Mouse (Mus musculus): ENCODE results near the gene Cldn15.
"Not testable (repeated sequence)": the region's sequence is repeated elsewhere in the genome, so short reads cannot be mapped to it uniquely, and the experiment has no call there.

Gene Cldn15

DNA sequence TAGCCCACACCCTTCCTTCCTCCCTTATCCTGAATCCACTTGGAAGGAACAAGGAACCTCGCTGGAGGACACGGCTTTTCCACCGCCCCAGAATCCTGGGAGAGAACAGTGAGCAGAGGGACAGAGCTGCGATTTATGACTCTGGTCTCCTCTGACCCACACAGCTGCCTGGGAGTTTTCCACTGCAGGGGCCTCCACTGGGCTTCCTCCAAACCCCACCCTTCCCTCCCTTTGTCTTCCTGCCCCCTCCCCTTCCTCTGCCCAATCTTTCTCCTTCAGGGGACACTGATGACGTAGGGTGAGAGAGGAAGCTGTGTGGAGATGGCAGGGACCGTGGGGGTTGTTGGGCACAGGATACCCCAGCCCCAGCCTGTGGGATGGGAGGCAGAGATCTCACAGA, at the start of gene Cldn15:
TSS of gene Cldn15 (plus strand) at position 286 of the 400 bp plus-strand sequence.
- DNase-seq: no peak

DNA sequence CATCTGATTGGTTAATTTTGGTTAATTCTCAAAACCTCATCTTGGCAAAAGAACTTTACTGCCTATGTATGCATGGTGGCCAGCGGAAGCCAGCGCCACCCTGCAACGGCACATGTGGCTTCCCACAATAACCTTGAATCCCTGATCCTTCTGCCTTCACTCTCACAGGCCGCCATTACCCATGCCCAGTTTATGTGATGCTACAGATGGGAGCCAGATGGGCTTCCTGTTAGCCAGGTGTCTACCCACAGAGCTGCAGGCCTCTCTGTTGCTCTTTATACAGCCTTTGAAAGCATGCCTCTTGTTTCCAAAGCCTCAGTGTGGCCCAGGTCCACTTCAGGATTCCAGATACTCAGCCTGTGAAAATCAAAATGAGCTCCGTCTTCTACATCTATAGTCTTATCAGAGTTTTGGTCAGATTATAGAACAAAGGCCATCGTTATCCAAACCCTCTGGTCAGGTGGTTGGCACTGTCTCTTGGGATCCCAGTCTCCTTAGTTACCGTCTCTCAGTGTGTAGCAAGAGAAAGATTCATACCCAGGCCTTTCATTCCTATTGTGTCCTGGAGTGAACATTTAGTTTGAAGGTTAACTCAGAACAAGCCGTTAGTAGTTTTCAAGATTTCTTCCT, 48.7 kb upstream of the Cldn15 start:
- no peak for DNase-seq

DNA sequence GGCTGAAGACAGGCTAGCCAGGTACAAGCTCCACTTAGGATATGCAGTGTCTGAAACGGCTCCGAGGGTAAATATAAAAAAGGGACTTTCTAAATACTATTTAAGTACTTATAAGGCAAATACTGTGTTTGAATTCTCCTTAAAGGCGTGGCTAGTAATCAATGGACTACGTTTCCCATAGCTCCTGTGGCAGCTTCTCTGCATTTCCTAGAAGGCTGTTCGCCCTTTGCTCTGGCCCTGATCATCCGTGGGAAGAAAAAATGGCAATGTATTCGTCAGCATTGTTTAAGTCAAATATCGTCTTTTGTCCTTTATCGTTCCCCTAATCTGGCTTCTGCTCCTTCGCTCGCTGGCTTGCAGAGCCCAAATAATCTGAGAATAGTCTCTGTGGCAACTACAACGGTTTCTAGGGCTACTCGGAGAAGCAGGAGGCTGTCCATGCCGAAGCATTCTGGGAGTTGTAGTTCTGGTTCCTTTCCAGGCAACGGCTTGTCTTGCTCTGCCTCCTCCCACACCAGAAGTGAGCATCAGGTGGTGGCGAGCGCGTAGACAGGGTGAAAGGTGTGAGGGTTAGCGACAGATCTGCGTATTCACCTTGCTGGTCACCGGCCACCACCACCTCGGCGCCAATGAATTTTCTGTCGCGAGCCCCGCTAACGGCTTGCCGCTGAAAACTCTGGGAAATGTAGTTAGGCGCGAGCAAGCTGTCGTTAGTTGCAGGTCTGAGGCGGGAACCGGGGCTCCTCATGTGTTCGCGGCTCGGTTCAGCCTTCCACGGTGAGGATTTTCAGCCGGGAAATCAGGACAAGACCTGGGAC, 47.6 kb upstream of the Cldn15 start:
- DNase-seq: peak; percentile 81

DNA sequence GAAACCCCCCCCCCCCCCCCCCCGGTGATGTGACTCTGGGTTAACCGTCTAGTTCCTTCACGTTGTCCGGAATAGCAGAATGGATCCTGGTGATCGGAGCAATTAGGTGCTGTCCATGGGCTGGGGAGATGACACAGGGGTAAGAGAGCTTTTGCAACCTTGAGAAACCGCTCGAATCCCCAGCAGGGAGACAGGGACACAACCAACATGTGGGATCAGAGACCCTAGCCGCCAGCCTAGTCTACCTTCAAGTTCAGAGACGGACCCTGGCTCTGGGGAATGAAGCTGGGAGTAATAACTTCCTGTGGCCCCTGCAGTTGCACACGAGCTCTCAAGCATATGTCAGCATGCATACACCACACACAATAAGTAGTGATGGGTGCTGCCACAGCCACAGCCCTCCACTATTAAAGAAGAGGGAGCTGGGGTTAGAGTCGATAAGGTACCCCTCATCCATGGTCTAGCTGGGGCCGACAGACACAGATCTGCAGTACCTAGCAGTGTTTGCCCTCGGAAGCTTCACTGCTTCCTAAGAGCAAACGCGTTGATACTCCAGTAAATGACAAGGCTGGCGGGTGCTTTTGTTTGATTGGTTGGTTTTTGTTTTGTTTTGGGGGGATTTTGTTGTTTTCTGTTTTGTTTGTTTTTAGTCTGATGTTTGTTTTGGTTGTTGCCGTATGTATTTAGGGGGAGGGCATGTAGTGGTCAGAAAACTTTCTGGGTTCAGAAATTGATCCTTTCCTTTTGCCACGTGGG, 46.7 kb upstream of the Cldn15 start:
- peak; percentile 45 for DNase-seq

DNA sequence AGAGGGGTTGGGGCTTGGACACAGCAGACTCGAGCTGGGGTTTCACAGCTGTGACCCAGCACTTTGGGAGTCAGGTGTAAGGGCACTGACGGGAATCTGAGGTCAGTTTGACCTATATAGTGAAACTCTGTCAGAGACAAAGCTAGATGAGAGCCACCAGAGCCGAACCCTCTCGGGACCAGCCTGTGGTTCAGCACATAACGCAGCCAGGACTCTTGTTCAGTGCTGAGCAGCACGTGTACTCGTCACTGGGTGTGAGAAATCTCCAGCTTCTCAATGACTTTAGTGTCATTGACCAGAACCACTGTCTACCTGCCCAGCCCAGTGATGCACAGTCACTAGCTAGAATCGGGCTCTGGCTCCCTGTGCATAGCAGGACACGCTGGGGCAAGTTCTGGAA, 43.6 kb upstream of the Cldn15 start:
- no peak for DNase-seq

DNA sequence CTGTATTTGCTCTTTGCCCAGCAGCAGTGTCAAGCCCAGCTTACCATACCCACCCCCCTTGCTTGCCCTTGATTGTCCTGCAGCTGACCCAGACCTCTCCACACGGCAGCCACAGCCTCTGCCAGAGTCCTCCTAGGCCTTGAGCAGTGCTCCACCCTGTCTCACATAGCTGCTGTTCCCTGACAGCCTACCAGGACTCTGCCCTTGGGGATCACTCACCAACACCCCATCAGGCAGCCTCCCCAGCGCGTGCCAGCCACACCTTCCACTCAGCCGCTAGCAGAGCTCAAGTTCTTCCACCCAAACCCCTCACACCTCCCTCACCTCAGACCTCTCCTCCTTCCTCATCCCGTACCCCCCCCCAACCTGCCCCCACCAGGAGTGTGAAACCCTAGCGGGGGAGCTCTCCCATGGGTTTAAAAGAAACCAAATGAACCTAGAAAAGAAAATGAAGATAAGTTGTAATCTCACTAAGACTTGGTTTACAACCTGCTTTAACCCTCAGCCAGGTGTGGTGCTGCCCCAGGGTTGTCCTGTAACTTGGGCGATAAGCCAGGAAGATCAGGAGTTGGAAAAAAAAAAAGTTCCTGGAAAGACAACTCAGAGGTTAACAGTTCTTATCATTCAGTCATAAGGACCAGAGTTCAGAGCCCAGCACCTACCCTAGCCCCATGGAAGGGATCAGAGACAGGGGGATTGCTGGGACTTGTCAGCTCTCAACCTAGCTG, 42.5 kb upstream of the Cldn15 start:
- no peak for DNase-seq

DNA sequence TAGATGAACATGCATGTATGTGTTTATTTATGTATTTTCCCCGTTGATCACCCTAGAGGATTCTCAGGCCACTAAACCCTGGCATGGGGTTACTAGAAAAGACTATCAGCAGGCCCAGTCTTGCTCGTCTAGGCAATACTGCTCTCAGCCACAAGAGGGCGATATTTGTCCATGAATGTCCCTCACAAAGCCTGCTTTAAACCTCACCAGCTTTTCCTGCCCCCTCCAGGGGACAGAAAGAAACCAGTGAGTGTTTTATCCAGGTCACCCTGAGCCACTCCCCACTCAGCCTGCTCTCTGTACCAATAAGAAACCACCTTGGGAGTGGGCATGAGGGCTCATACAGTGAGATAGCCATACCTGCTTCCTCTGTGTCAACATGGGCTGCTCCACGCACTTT, 37.3 kb upstream of the Cldn15 start:
- DNase-seq: peak; percentile 66

DNA sequence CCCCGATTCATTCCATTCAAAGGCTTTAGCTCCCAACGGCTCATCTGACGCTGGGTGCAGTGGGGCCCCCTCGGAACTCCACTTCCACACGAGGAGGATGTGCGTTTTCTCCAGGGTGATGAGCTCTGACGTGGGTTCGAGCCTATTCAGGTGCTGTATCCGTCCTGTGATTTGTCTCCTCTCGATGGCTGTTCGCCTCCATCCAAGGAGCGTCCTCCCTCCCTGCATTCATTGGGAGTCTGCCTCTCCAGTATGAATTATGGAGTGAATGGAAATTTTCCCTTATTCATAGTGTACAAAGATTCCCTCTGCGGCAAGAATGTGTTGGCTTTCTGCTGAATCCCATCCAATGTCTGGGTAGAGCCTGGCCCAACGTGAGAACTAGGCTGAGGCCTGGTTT, 34.5 kb upstream of the Cldn15 start:
- no peak for DNase-seq

DNA sequence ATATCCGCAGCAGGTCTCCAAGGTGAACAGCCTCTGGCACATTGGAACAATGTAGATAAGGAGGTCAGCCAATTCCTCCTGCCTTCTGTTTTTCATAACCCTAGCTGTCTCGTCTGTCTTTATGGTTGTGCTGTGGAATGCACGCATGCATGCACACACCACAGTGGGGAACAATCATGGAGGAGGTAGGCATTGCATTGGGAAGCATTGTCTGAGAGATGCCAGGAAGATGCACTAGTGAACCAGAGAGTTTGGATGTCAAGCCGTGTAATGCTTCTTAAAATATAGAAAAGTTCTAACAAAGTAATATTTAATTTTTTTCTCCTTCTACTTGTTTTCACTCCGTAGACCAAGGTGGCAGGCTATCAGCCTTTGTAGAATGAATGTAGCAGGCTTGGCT, 33.5 kb upstream of the Cldn15 start:
- DNase-seq: no peak

DNA sequence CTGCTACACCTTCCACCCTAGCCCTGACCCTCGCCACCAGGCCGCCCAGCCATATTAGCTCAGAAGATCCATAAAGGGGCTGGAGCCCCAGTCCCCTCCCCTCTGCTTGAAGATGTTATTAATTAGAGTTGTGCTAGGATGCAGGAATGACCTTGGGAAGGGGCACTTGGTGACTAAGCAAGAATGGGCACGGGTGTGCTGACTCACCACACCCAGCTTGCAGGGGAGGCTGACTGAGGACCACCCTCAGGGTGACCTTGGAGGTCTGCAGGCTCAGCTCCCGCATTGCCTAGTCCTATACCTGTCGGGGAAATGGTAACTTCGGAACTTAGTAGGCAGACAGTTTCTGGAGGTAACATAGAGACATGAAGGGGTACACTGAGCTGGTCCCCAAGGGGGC, 32.5 kb upstream of the Cldn15 start:
- no peak for DNase-seq

DNA sequence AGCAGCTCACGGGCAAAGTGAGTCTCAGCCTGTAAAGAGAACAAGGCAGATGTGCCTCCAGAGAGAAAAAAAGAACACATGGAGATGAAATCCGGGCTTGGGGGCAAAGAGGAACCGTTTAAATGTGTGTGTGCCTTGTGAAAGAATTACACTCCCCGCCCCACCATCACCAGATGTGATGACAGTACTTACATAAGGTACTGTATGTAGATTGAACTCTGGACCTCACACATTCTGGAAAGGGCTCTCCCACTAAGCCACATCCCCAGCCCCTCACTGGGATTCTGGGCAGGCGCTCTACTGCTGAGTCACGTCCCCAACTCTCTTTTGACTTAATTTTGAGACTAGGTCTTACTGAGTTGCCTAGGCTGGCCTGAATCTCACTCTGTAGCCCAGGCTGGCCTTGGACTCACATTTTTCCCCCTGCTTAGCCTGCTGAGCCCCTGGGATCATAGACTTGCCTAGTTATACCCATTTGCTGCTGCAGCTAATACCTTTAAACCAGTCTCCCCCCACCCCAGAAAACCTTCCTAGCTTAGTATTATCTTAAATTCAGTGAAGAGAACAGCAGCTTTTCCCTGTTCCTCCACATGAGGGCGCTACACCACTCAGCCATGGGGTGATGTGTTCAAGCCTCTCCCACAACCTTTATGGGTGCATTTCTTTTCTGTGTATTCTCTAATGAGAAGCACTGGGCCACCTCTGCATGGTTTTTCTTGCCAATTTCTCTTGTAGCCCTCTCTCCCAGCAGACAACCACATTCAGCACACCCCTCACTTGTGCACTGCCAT, 30.3 kb upstream of the Cldn15 start:
- no peak for DNase-seq

DNA sequence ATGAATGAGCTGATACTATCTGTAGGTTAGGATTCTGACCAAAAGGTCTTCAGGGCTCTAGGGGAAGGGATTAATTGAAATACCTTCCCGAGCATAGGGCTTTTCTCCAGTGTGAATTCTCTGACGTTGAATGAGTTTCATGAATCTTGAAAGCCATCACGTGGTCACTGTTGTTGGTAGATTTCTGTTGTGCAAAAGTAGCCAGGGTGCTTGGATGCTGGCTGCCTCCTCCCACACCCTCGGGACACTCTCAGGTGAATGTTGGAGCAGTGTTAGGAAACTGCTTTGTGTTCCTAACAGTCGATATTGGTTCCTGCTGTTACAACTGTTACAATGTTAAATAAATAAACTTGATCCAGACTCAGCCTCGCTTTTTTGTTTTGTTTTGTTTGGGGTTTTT, 29.7 kb upstream of the Cldn15 start:
- DNase-seq: no peak

DNA sequence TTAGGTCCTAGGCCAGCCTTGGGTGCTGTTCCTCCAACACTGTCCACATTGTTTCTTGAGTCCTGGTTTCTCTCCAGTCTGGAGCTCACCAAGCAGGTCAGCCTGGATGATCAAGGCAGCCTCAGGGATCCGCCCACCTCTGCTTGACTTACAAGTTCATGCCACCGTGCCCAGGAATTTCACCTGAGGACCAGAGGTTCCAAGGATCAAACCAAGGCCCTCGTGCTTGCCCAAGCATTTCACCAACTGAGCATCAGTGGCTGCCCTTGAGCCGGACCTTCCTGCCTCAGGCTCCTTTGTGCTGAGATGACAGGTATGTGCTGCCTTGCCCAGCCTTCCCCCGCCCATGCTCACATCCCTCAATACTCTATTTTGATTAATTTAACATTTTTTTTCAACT, 28.8 kb upstream of the Cldn15 start:
- no peak for DNase-seq

DNA sequence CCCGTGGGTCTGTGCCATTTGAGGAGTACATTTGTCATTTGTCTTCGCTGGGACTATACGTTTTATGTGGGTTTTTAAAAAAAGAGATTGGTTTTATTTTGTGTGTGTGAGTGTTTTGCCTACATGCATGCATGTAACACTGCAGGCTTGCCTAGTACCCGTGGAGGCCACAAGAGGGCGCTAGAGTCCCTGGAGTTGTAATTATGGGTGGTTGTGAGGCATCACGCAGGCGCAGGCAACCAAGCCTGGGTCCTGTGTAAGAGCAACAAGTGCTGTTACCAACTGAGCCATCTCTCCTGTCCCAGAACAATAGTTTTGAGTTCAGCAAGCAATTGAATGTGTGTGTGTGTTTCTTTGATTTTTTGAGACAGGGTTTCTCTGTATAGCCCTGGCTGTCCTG, 27.1 kb upstream of the Cldn15 start:
- DNase-seq: no peak

DNA sequence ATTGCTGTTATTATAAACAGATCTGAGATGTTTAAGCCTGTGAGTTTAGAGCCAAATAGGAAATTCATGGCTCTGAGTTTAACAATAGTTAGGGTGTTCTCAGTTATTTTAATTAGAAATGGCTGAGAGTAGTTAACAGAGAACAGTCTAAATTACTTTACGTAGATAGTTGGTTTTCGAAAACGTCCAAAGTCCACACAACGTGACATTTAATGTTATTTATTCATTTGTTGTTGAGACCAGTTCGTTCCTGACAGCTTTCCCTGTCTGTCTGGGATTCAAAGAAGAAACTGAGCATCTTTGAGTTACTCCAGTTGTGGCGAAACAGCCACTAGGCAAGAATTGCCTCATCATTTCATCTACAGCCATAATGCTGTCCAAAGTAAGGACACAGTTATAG, 26.4 kb upstream of the Cldn15 start:
- not testable (repeated sequence) for DNase-seq

DNA sequence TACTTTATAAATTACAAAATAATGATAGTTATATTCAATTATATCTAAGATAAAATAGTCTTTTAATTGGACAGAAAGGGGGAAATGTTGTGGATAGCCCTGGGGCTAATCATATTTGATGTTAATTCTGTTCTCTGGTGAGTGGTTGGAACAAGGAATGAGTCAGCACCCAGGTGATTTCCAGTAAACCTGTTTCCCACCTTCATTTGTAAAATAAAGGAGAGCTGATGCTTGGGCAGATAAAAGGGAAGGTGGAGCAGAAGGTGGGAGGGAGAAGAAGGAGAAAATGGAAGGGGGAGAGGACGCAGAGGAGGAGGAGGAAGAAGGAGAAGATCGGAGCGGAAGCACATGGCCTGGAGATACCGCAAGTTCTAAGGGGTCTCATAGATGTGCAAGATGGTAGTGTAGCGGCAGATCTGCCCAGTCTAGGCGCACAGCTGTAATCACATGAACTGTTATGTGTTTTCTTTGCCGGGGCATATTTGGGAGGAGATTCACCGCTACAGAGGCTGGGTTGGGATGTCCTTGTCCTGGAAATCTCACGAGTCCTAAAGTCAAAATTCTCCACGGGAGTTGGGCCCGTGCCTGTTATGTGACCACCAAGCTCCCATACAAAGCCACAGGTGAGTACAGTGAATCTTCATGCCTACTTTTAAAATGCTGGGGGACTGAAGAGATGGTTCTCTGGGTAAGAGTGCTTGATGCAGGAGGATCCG, 25.4 kb upstream of the Cldn15 start:
- no peak for DNase-seq

DNA sequence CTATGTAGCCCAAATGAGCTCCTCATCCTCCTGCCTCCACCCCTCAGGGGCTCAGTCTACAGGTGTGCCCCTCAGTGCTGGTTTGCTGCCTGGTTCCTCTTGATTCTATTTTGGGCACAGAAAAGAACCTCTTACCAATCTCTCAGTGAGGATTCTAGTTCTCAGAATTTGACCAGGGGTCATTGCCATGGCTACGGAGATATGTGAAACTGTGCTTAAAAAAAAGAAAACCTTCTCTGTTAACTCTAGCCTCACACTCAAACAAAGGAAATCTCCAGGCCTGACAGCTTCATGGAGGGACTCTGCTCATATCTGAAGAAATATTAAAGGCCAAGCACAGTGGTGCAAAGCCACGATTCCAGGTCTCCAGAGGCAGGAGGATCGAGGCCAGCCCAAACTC, 23.6 kb upstream of the Cldn15 start:
- no peak for DNase-seq

DNA sequence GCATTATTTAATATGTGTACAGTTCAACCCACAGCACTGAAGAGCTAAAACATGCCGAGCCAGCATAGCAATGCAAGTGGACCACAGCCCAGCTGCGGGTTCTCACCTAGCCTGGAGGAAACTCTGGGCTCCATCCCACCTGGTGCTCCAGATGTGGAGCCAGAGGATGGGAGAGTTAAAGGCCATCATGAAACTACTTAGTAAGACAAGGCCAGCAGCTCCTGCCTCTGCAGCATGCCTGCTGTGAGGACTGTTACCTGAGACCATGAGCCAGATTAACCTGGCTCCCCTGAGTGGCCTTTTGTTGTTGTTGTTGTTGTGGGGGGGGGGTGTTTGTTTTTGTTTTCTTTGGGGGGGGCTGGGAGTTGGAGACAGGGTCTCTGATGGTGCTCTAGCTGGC, 23.0 kb upstream of the Cldn15 start:
- DNase-seq: no peak

DNA sequence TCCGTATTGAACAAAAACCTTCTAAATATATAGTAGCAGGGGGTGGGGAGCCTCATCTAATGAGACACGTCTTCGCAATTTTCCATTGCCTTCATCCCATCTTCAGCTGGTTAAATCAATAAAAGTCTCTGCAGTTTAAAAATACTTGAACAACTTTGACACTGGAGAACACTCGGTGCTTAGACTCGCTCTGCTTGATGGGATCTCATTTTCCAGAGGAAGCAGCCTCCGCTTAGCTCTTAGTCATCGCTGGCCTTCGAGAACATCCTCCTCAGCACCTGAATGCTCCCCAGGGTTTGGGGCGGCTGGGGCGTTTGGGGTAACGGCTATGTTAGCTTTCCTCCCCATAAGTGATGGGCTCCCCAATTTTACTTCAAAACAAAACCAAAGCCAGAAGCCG, 21.3 kb upstream of the Cldn15 start:
- DNase-seq: no peak

DNA sequence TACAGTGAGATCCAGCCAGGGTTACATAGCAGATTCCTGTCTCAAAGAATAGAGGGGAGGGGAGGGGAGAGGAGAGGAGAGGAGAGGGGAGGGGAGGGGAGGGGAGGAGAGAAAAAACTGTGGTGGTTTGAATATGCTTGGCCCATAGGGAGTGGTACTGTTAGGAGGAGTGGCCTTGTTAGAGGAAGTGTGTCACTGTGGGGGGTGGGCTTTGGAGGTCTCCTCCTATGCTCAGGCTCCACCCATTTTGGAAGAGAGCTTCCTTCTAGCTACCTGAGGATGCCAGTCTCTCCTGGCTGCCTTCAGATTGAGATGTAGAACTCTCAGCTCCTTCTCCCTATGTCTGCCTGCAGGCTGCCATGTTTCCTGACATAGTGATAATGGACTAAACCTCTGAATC, 18.5 kb upstream of the Cldn15 start:
- no peak for DNase-seq

DNA sequence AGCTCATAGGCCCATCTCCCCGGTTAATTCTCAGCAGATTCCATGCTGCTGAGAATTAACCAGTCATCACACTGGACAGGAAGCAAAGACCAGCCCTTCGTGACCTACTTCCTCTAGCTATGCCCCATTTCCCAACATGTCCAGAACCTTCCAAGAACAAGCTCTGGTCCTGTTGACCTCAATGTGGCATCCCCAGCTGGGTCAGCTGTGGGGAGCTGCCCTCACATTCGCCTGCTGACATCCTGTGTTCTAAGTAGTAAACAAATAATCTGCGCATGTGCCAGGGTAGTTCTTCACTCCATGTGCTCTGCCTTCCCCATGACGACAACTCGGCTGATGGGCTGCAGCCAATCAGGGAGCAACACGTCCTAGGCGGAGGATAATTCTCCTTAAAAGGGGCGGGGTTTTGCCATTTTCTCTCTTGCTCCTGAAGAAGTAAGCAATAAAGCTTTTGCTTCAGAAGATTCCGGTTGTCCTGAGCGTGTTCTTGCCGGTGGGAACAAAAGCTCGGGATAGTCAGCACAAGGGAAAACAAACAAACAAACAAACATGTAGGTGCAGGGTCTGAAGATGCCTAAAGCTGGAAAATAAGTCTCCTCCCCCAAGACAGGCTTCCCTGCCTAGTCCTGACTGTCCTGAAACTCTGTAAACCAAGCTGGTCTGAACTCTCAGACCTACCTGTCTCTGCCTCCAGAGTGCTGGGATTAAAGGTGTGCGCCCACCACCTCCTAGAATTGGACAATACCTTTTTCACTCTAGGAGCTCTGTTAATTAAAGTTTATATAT, 16.7 kb upstream of the Cldn15 start:
- DNase-seq: peak; percentile 20

Data from cerebellum, adult 11-12 months (tissue).